Mouse (Mus musculus) brain, embryonic 18.5 days (tissue): ENCODE data around the gene Grik3.
A peak's percentile ranks its signal among the peaks of the same experiment; 100 is the strongest.
"Not testable (repeated sequence)": the region's sequence is repeated elsewhere in the genome, so short reads cannot be mapped to it uniquely, and the experiment has no call there.

Source experiments
- DNase-seq: peaks from one replicate; pipeline ENCODE4 v3.0.0-alpha.2; 2012; ENCODE audit warnings: low read depth, low spot score

Grik3 gene

GRCm38 (mm10) chr4:125587577-125587976, 97.1 kb downstream of the Grik3 start:
- no peak for DNase-seq

- no peak for DNase-seq
Measured at GRCm38 (mm10) chr4:125590241-125590919, 99.9 kb downstream of the Grik3 start.

GRCm38 (mm10) chr4:125592663-125593062, 102.2 kb downstream of the Grik3 start:
- no peak for DNase-seq

GRCm38 (mm10) chr4:125595011-125595410, 104.5 kb downstream of the Grik3 start:
- no peak for DNase-seq

GRCm38 (mm10) chr4:125598677-125599076, 108.2 kb downstream of the Grik3 start:
- no peak for DNase-seq

GRCm38 (mm10) chr4:125599510-125600005, 109.1 kb downstream of the Grik3 start:
- DNase-seq: no peak

GRCm38 (mm10) chr4:125600642-125601041, 110.1 kb downstream of the Grik3 start:
- DNase-seq: no peak

GRCm38 (mm10) chr4:125601301-125601700, 110.8 kb downstream of the Grik3 start:
- no peak for DNase-seq

GRCm38 (mm10) chr4:125604494-125604893, 114.0 kb downstream of the Grik3 start:
- DNase-seq: no peak

- no peak for DNase-seq
Measured at GRCm38 (mm10) chr4:125606147-125606546, 115.6 kb downstream of the Grik3 start.

GRCm38 (mm10) chr4:125607397-125608042, 117.0 kb downstream of the Grik3 start:
- no peak for DNase-seq

- DNase-seq: not testable (repeated sequence)
Measured at GRCm38 (mm10) chr4:125608896-125609295, 118.4 kb downstream of the Grik3 start.

- DNase-seq: no peak
Measured at GRCm38 (mm10) chr4:125609320-125610306, 119.1 kb downstream of the Grik3 start.

GRCm38 (mm10) chr4:125617851-125618250, 127.4 kb downstream of the Grik3 start:
- DNase-seq: no peak

GRCm38 (mm10) chr4:125618524-125619320, 128.2 kb downstream of the Grik3 start:
- DNase-seq: no peak

GRCm38 (mm10) chr4:125624885-125625678, 134.6 kb downstream of the Grik3 start:
- peak; percentile 37 for DNase-seq

- no peak for DNase-seq
Measured at GRCm38 (mm10) chr4:125629544-125629943, 139.0 kb downstream of the Grik3 start.

GRCm38 (mm10) chr4:125635037-125635436, 144.5 kb downstream of the Grik3 start:
- DNase-seq: no peak

- DNase-seq: no peak
Measured at GRCm38 (mm10) chr4:125636616-125637304, 146.3 kb downstream of the Grik3 start.

GRCm38 (mm10) chr4:125637364-125637763, 146.9 kb downstream of the Grik3 start:
- DNase-seq: no peak
